Mouse (Mus musculus): ENCODE results near the gene Traf3ip3. TPM values are rescaled to one million over a fixed set of nuclear protein-coding genes. Genes with fewer than 3 reads are reported as not detected.

Traf3ip3 gene
- total RNA-seq, 2 experiments from 2014 or later: 1.6 to 2.4 TPM

GRCm38 (mm10) chr1:193197494-193198205, 3.9 kb downstream of the Traf3ip3 start:
- no peak for DNase-seq (ENCODE audit: low spot score in 2 of 2)
- TF ChIP-seq CTCF (conservative IDR thresholded peaks at IDR 0.05): no peak
- H3K27ac ChIP-seq: no peak overlapping the region
- H3K4me3 ChIP-seq: no peak overlapping the region

- Histone ChIP-seq H3K4me3 (no peak overlapping the region), H3K27ac (no peak overlapping the region)
- no peak for DNase-seq (ENCODE audit: low spot score in 2 of 2)
- TF ChIP-seq CTCF (conservative IDR thresholded peaks at IDR 0.05): no peak
Observed at GRCm38 (mm10) chr1:193195169-193195810, 6.2 kb downstream of the Traf3ip3 start.

GRCm38 (mm10) chr1:193194416-193195140, 6.9 kb downstream of the Traf3ip3 start:
- H3K27ac ChIP-seq: no peak overlapping the region
- no peak for TF ChIP-seq CTCF (conservative IDR thresholded peaks at IDR 0.05)
- no peak for DNase-seq (ENCODE audit: low spot score in 2 of 2)
- H3K4me3 ChIP-seq: no peak overlapping the region

- Histone ChIP-seq H3K27ac (peak overlapping the region; percentile 37; the same call in 1 of the 2 replicates), H3K4me3 (no peak overlapping the region)
- no peak for TF ChIP-seq CTCF (conservative IDR thresholded peaks at IDR 0.05)
- no peak for DNase-seq (ENCODE audit: low spot score in 2 of 2)
Observed at GRCm38 (mm10) chr1:193191675-193192283, 9.7 kb downstream of the Traf3ip3 start.

GRCm38 (mm10) chr1:193189771-193190170, 11.7 kb downstream of the Traf3ip3 start:
- Histone ChIP-seq H3K4me3 (no peak overlapping the region), H3K27ac (peak overlapping the region; percentile 82)
- DNase-seq (ENCODE audit: low spot score in 2 of 2): no peak
- TF ChIP-seq CTCF (conservative IDR thresholded peaks at IDR 0.05): no peak

- Histone ChIP-seq H3K27ac (peak overlapping the region; percentile 82), H3K4me3 (no peak overlapping the region)
- TF ChIP-seq CTCF (conservative IDR thresholded peaks at IDR 0.05): no peak
- peak in 1 of 2 experiments; percentile 36 for DNase-seq (ENCODE audit: low spot score in 2 of 2)
Observed at GRCm38 (mm10) chr1:193189151-193189621, 12.3 kb downstream of the Traf3ip3 start.

- H3K27ac ChIP-seq: no peak overlapping the region
- DNase-seq (ENCODE audit: low spot score in 2 of 2): no peak
Observed at GRCm38 (mm10) chr1:193188257-193188656, 13.2 kb downstream of the Traf3ip3 start.

GRCm38 (mm10) chr1:193181104-193181503, 20.4 kb downstream of the Traf3ip3 start:
- no peak for TF ChIP-seq CTCF (conservative IDR thresholded peaks at IDR 0.05)
- no peak overlapping the region for H3K27ac ChIP-seq
- DNase-seq (ENCODE audit: low spot score in 2 of 2): no peak
- H3K4me3 ChIP-seq: no peak overlapping the region

More at GRCm38 (mm10) chr1:193188257-193188656, 13.2 kb downstream of the Traf3ip3 start:
- H3K4me3 ChIP-seq: no peak overlapping the region
- TF ChIP-seq CTCF (conservative IDR thresholded peaks at IDR 0.05): no peak

GRCm38 (mm10) chr1:193174143-193174733, 27.3 kb downstream of the Traf3ip3 start:
- DNase-seq (ENCODE audit: low spot score in 2 of 2): no peak
- Histone ChIP-seq H3K4me3 (peak overlapping the region; percentile 76), H3K27ac (peak overlapping the region; percentile 98)
- TF ChIP-seq CTCF (conservative IDR thresholded peaks at IDR 0.05): no peak

GRCm38 (mm10) chr1:193173810-193174129, 27.7 kb downstream of the Traf3ip3 start:
- H3K4me3 ChIP-seq: peak overlapping the region; percentile 76
- peak overlapping the region; percentile 98 for H3K27ac ChIP-seq
- TF ChIP-seq CTCF (conservative IDR thresholded peaks at IDR 0.05): no peak
- no peak for DNase-seq (ENCODE audit: low spot score in 2 of 2)

GRCm38 (mm10) chr1:193172991-193173809, 28.3 kb downstream of the Traf3ip3 start:
- TF ChIP-seq CTCF (conservative IDR thresholded peaks at IDR 0.05): no peak; the same call in 1 of the 2 replicates

GRCm38 (mm10) chr1:193169856-193170255, 31.6 kb downstream of the Traf3ip3 start:
- DNase-seq (ENCODE audit: low spot score in 2 of 2): no peak
- no peak overlapping the region for H3K4me3 ChIP-seq
- H3K27ac ChIP-seq: no peak overlapping the region
- TF ChIP-seq CTCF (conservative IDR thresholded peaks at IDR 0.05): no peak

More at GRCm38 (mm10) chr1:193172991-193173809, 28.3 kb downstream of the Traf3ip3 start:
- DNase-seq (ENCODE audit: low spot score in 2 of 2): peak; percentile 95 to 97
- peak overlapping the region; percentile 98 for H3K27ac ChIP-seq
- peak overlapping the region; percentile 76 for H3K4me3 ChIP-seq

All from layer of hippocampus, adult 2 months (tissue).